In the genomic region with DNA sequence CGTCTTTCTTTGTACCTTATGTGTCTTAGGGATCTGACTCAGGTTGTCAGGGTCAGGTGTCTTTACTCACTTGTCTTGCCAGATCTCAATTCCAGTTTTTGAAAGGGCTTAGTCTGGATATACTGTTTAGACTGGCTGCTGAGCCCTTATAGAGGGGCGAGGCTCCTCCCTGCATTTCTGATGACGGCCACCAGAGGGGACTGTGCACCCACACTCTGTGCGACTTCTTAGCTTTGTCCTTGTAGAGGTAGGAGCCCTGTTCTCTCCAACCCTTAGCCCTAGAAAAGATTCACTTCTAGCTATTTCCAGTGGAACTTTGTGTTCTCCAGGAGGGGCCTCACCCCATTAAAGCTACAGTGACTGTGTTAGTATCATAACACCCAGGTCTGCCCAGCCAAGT, we compare ENCODE assay signal across 8 mouse cellular contexts.
DNase-seq lines count a peak whose midpoint lies in the region; ATAC-seq lines count a peak whose summit lies in the region.
"Had no signal": no experiment of that assay in that cellular context is flagged by ENCODE, and none has a peak within 500 bp of the region (broad histone marks: within the 10 kb centered on the region; RNA-seq: fewer than 3 reads in every experiment).

No protein-coding gene starts in this region.

- peak; percentile 84 for ATAC-seq in midbrain, embryonic 15.5 days (replicated peaks)

- 12% methylated on average over 4 of the region's 4 CpGs for WGBS in limb, embryonic 10.5 days
- WGBS in midbrain, embryonic 15.5 days = 11% methylated on average over 4 of the region's 4 CpGs

- no peaks in the 10 kb centered on the region for H3K36me3 ChIP-seq in limb, embryonic 10.5 days
- H3K36me3 ChIP-seq in midbrain, embryonic 15.5 days (replicated peaks) = no peaks in the 10 kb centered on the region

- no peak overlapping the region for H3K27ac ChIP-seq in limb, embryonic 10.5 days
- no peak overlapping the region for H3K27ac ChIP-seq in midbrain, embryonic 15.5 days

- H3K4me1 ChIP-seq in limb, embryonic 10.5 days = peaks cover 23% of the 10 kb centered on the region
- no peaks in the 10 kb centered on the region; the same call in 1 of the 2 replicates for H3K4me1 ChIP-seq in midbrain, embryonic 15.5 days

- no peak overlapping the region for H3K4me3 ChIP-seq in limb, embryonic 10.5 days
- no peak overlapping the region for H3K4me3 ChIP-seq in midbrain, embryonic 15.5 days
- H3K4me3 ChIP-seq: myocyte had no signal

- H3K9me3 ChIP-seq in limb, embryonic 10.5 days (replicated peaks) = 0 out of 2 replicates have a peak, but pooled peaks cover 2% of the 10 kb centered on the region
- H3K9me3 ChIP-seq in midbrain, embryonic 15.5 days = no peaks in the 10 kb centered on the region

- no peak overlapping the region for H3K9ac ChIP-seq in midbrain, embryonic 15.5 days

- H3K27me3 ChIP-seq in limb, embryonic 10.5 days (ENCODE audit: low read depth, poor library complexity, severe bottlenecking) = no peaks in the 10 kb centered on the region
- H3K27me3 ChIP-seq in midbrain, embryonic 15.5 days (replicated peaks) = no peaks in the 10 kb centered on the region

- H3K4me2 ChIP-seq in midbrain, embryonic 15.5 days = no peak overlapping the region

- peak; percentile 82 for DNase-seq in T-cell, adult 2 months (ENCODE audit: low spot score)
- DNase-seq in cerebellum, postnatal 25 days = peak; percentile 90 to 92
- DNase-seq in gastrocnemius, postnatal 10 days = peak; percentile 81
- DNase-seq in kidney, adult 18-20 months = peak; percentile 87
- peak; percentile 84 for DNase-seq in limb, embryonic 10.5 days (ENCODE audit: low spot score)
- peak; percentile 63 to 84 for DNase-seq in spleen, adult 18-20 months
